Mouse (Mus musculus) Patski (cell line): Measurements from ENCODE around the gene Pola1. TPM values are rescaled to one million over a fixed set of nuclear protein-coding genes. Genes with fewer than 3 reads are reported as not detected.

Experiments used
- ATAC-seq: fragments of 100-300 bp; one replicate; pipeline ENCODE4 v1.8.0; 2021
- CTCF ChIA-PET: fragments of 350-600 bp; sonication (Branson Sonifier 250); formaldehyde crosslinking; loops from one replicate; lab custom pipeline; 2022; ENCODE audit warnings: inconsistent platforms; lab: Charles Lee
- POLR2A ChIA-PET: fragments of 350-600 bp; sonication (Branson Sonifier 250); formaldehyde crosslinking; loops from one replicate; lab custom pipeline; 2022; ENCODE audit warnings: antibody characterized with exemption, inconsistent platforms; lab: Charles Lee
- DNase-seq: peaks from one replicate; pipeline ENCODE4 v3.0.0-alpha.2; 2011; ENCODE audit warnings: low read depth, low spot score
- H3K27me3 ChIP-seq: fragments of 371-371 bp; one replicate; pipeline ENCODE4 v1.5.1; 2021
- CTCF ChIP-seq: fragments of 100-300 bp; IDR thresholded peaks from one replicate; pipeline ENCODE4 v1.5.1; 2021
- in situ Hi-C: fragments of 300-500 bp; cut with MboI; formaldehyde crosslinking; loops from 3 replicates; pipeline ENCODE4 v1.11.1; 2018; ENCODE audit warnings: low pct_unique_long_range_greater_than_20kb, mixed read lengths
- polyA plus RNA-seq: library from polyadenylated mRNA; unstranded; gene quantifications from one replicate; pipeline ENCODE4 v1.2.3, GENCODE M21; 2021

Gene Pola1
- polyA plus RNA-seq: 12.5 TPM

DNA sequence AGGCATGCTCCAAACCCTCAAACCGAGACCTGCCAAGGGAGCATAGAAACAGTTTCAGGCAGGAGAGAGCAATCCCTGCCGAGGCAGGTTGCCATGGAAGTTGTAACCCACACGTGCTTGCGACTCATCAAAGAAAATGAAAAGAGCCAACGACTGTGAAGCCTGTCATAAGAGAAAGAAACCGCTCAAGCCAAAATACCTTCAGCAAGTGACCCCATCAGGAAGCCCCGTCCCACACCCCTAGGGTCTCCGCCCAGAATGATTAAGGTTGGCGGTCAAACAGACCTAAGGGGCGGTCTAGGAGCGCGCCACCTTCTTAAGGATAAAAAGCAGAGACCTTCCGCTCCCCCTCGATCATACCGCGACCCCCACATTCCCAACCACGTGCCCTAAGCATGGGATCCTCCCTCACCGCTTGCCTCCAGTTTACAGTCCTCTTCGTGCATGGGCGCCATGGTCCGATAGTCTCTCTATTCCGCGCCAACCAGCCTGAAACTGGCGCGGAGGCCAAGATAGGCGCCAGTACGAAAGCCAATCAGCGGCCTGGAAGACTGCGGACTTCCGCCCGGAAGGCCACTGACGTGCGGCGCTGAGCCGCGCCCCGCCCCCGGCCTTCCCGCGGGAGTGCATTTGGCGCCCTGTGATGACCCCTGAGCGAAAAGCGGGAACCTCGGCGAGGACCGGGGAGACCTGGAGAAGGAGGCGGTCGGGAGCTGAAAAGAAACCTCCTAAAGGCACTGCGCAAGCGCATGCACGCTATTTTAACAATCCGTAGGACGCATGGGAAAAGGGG, at the start of gene Pola1:
Pola1 (minus strand) TSS at position 499 of the 793 bp plus-strand sequence.
- in situ Hi-C loops: no loop called here
- POLR2A ChIA-PET: no interaction called here
- no peak for TF ChIP-seq CTCF
- peaks cover 28% of the 10 kb centered on the region for H3K27me3 ChIP-seq
- CTCF ChIA-PET: no interaction called here
- peak; percentile 92 for ATAC-seq
- DNase-seq: no peak

DNA sequence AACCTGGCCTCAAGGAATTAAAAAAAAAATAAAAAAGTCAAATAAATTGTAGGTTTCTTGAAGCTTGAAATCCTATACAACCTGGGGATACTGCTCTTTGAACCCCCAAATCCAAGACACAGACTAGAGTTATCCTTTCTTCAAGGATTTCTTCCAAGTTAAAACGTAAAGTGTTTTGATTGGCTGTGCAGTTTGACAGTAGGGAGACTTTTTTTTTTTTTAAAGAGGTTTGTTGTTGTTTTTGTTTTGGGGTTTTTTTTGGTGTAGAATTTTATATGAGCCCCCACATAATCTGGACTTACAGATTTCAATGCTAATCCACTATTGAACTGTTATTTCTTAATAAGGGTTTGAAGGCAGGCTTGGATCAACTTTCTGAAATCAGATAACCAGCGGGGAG, 44.3 kb upstream of the Pola1 start:
- ATAC-seq: no peak
- POLR2A ChIA-PET: interaction anchor here (0.7 kb wide), 1 partner anchor 86 kb away, joined by 3 read pairs; no protein-coding TSS in a partner anchor
- H3K27me3 ChIP-seq: peaks cover 36% of the 10 kb centered on the region
- TF ChIP-seq CTCF: no peak
- no peak for DNase-seq
- CTCF ChIA-PET: no interaction called here
- in situ Hi-C loops: no loop called here

DNA sequence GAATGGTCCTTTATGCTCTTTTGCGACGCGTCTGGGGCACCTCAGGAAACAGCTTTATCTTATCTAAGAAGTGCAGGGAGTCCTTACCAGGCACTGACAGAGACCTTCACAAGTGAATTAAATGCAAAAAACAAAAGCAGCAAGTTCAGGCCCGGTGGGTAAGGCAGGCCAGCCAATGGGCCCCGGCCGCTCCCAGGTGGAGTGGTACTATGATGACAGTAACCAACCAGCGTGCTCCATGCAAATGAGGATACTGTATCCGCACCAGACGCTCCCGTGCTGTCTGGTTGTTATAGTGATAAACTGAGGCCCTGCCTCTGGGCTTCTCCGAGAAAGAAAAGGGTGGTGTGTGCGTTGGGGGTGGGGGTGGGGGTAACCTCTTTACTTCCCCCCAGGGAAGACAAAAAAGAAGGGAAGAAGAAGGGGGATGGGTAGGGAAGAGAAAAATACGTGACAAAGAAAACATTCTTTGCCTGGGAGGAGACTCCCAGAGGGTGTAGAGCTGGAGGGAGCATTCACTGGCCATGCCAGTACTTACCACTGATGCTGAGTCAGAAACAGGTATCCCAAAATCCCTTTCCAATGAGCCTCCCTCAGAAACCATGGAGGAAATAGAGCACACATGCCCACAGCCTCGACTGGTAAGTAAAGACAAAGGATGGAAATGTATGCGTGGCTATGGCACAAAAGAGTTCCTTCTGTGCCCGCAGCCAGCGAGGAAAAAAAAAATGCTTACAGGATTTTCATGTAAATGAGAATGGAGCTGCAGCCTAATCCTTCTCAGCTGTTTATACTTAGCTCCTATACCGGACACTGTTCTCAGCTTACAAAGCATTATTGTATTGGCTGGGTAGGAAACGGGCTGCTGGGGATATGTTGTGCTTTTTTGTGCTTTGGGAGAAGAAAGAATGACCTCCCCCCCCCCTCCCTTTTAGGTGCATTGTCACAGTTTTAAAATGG, 43.2 kb upstream of the Pola1 start:
- CTCF ChIA-PET: no interaction called here
- in situ Hi-C loops: no loop called here
- POLR2A ChIA-PET: interaction anchor here (0.6 to 0.7 kb wide), 2 partner anchors 9 to 87 kb away, joined by 3 read pairs; no protein-coding TSS in a partner anchor
- ATAC-seq (peak; percentile 99), DNase-seq (no peak)
- TF ChIP-seq CTCF: no peak
- peaks cover 46% of the 10 kb centered on the region for H3K27me3 ChIP-seq

DNA sequence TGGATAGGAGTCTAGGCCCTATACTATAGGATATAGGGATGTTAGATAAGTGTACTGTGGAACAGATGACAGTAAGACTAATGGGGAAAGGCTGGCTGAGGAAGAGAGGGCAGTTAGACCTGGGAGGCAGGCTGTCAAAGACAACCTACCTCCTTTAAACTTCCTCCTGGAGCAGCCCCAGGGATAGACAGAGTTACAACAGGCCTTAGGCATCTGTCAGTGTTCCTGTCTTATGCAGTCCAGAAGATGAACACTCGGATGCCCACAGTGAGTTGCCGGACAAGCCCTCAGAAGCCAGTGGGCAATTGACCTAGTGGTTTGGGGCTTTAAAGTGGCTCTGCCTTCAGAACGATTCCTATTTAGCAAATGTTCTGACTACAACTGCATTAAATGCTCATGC, 42.5 kb upstream of the Pola1 start:
- no peak for DNase-seq
- no peak for ATAC-seq
- CTCF ChIA-PET: no interaction called here
- in situ Hi-C loops: no loop called here
- peaks cover 50% of the 10 kb centered on the region for H3K27me3 ChIP-seq
- POLR2A ChIA-PET: no interaction called here
- no peak for TF ChIP-seq CTCF

DNA sequence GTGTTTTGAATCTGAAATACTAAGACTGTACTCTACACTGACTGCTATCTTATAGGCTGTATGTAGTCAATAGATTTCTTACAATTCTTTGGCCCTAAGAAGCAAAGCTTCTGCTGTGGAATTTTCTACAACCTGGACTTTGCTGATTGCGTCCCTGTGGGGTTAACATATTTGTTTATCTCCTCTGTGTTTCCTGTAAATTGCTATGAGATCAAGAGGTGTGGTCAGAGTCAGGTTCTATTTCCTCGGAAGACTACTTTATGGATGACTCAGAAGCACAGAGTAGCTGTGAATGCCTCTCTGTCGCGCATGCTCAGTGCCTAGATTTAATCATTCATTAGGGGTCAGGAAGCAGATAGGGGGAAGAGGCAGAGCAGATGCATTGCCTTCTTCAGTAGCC, 32.8 kb upstream of the Pola1 start:
- CTCF ChIA-PET: no interaction called here
- ATAC-seq (no peak), DNase-seq (no peak)
- POLR2A ChIA-PET: interaction anchor here (1.0 kb wide), 1 partner anchor 15 kb away, joined by 3 read pairs; no protein-coding TSS in a partner anchor
- H3K27me3 ChIP-seq: peaks cover 15% of the 10 kb centered on the region
- no peak for TF ChIP-seq CTCF
- in situ Hi-C loops: no loop called here

DNA sequence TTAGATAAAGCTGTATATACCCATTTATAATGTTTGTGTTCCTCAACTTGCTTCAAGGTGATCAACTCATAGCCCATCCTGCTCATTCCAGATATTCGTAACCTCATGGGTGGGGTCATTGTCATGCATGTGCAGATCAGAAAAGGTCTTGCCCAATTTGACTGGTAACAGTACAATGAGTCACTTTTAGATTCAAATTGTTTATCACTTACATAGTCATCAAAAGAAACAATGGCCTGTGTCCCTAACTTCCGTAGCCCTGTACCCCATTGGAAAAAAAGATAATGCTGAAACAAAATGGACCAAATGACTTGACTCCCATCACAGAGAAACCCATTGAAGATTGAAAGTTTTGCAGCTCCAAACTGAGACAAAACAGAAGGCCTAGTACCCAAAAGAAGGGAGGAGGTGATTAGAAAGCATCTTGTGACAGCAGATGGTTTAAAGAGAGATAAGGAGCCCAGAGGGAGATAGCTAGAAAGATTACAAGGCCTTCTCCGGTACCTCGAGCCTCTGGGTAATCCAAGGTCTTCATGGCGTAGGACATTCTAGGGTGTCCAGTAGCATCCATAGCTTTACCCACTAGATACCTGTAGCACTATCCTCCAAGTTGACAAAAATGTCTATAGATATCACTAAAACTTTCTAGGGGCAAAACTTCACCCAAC, 32.1 kb upstream of the Pola1 start:
- DNase-seq: no peak
- no peak for TF ChIP-seq CTCF
- ChIA-PET CTCF (interaction anchor here (1.2 kb wide), 1 partner anchor 16 kb away, joined by 3 read pairs; no protein-coding TSS in a partner anchor), POLR2A (interaction anchor here (1.0 kb wide), 1 partner anchor 14 kb away, joined by 3 read pairs; no protein-coding TSS in a partner anchor)
- in situ Hi-C loops: no loop called here
- H3K27me3 ChIP-seq: peaks cover 10% of the 10 kb centered on the region
- ATAC-seq: no peak

DNA sequence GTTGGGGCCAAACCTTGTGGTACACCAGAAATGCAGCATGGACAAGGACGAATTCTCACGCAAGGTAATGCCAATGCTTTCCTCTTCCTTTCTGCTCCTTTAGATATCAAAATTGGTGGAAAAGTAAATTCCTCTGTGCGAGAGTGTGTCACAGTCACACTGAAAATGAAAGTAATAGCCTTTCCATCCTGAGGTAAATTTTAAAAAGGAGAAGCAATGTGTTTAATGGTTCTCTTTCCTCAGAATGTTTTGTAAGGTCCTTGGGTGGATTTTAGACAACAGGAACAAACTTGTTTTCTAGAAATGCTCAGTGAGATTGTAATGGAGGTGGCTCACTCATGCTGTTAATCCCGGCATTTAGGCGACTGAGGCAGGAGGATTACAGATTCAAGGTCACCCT, 23.2 kb upstream of the Pola1 start:
- no peak for ATAC-seq
- TF ChIP-seq CTCF: no peak

DNA sequence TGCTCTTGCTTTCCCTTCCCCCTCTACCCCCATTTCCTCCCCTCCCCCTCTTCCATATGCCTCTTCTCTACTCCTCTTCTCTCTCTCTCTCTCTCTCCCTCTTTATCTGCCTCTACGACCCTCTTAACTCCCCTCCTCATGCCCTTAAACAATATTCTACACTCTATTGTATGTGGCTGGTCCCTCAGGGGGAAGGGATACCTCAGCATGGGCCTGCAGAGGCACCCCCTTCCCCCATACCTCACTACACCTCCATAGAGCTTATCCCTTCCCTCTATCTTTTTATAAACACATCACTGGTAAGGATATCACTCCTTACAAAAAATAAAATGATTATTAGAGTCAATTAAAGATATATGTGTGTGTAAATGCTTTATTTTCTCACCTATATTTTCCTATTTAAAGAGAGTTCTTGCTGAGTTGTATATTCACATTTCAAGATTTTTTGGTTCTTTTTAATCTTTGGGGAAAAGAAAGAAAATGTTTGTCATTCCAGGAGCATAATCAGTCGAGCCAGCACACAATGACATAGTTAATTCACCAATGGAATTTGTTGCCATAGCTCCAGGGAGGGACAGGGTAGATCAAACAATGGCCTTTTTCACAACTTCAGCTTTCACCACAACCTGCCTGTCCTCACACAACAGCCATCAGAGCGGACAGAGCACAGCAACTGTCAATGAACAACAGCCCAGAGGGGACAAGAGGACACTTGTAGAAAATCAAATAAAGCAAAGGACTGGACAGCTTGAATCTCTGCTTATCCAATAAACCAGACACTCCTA, 22.5 kb upstream of the Pola1 start, which contains the start of gene Pcyt1b:
Pcyt1b (plus strand) TSS at position 646 of the 785 bp plus-strand sequence.
- in situ Hi-C loops: no loop called here
- POLR2A ChIA-PET: no interaction called here
- H3K27me3 ChIP-seq: peaks cover 21% of the 10 kb centered on the region
- TF ChIP-seq CTCF: no peak
- DNase-seq: no peak
- no peak for ATAC-seq
- CTCF ChIA-PET: no interaction called here

More for the DNA sequence above, 23.2 kb upstream of the Pola1 start:
- H3K27me3 ChIP-seq: peaks cover 17% of the 10 kb centered on the region
- no peak for DNase-seq
- ChIA-PET POLR2A (no interaction called here), CTCF (no interaction called here)
- in situ Hi-C loops: no loop called here

DNA sequence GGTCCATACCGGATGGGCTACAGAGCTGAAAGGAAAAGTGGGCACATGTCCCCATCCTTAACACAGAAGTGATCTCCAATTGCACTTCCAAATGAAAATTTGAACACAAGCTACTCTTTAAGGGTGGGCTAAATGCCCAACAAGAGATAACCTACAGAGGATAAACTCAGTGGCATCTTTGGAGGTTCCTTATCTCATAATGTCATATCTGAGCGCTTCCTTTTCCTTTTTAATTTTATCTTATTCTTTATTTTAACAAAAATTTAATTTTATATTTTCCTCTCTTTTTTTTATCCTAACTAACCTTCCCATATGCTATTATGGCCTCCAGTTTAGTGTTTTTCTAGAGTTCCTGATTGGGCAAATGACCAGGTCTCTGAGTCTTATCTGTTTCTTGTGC, 18.8 kb upstream of the Pola1 start:
- ChIA-PET CTCF (no interaction called here), POLR2A (no interaction called here)
- in situ Hi-C loops: no loop called here

More for the DNA sequence above, 18.8 kb upstream of the Pola1 start:
- peaks cover 23% of the 10 kb centered on the region for H3K27me3 ChIP-seq
- no peak for ATAC-seq
- no peak for DNase-seq
- no peak for TF ChIP-seq CTCF
